Mouse (Mus musculus) midbrain, embryonic 14.5 days (tissue): ENCODE results near the gene Dohh. TPM values are rescaled to one million over a fixed set of nuclear protein-coding genes. Genes with fewer than 3 reads are reported as not detected.

Experiments
- ATAC-seq: fragments of 200-750 bp; cut with Nextera tagmentation; 2 replicates; pipeline ENCODE4 v1.8.0; 2017; ENCODE audit warnings: moderate number of reproducible peaks, moderate library complexity; ENCODE audit not compliant: low FRiP score, low TSS enrichment
- DNase-seq: peaks from one replicate; pipeline ENCODE4 v3.0.0-alpha.2; 2015
- H3K27ac ChIP-seq: fragments of 300-500 bp; sonication (generic); replicated peaks from 2 replicates; pipeline ENCODE4 v1.5.1; 2014; ENCODE audit warnings: mild to moderate bottlenecking, low read depth, low read length, moderate library complexity
- H3K27me3 ChIP-seq: fragments of 300-500 bp; sonication (generic); 2 replicates; pipeline ENCODE4 v1.6.1; 2014; ENCODE audit warnings: low read length, control low read depth, mixed read lengths; ENCODE audit not compliant: control insufficient read depth, insufficient read depth
- H3K36me3 ChIP-seq: fragments of 300-500 bp; sonication (generic); 2 replicates; pipeline ENCODE4 v1.6.1; 2014; ENCODE audit warnings: low read length, control low read depth; ENCODE audit not compliant: control insufficient read depth, insufficient read depth
- H3K4me1 ChIP-seq: fragments of 300-500 bp; sonication (generic); 2 replicates; pipeline ENCODE4 v1.6.1; 2014; ENCODE audit warnings: mild to moderate bottlenecking, antibody characterized with exemption, low read length, control low read depth; ENCODE audit not compliant: control insufficient read depth, insufficient read depth
- H3K4me2 ChIP-seq: fragments of 300-500 bp; sonication (generic); 2 replicates; pipeline ENCODE4 v1.6.1; 2014; ENCODE audit warnings: mild to moderate bottlenecking, low read length, moderate library complexity
- H3K4me3 ChIP-seq: fragments of 300-500 bp; sonication (generic); replicated peaks from 2 replicates; pipeline ENCODE4 v1.5.1; 2014; ENCODE audit warnings: low read depth, low read length
- H3K9ac ChIP-seq: fragments of 300-500 bp; sonication (generic); replicated peaks from 2 replicates; pipeline ENCODE4 v1.6.1; 2014; ENCODE audit warnings: mild to moderate bottlenecking, low read length, moderate library complexity
- H3K9me3 ChIP-seq: fragments of 300-500 bp; sonication (generic); 2 replicates; pipeline ENCODE4 v1.6.1; 2016; ENCODE audit warnings: low read length, control low read depth, mixed read lengths; ENCODE audit not compliant: control insufficient read depth
- WGBS: fragments of 180-500 bp; shearing (Covaris S2); extraction: QIAGEN DNeasy Blood & Tissue Kit; methylation state at CpG from one replicate; pipeline ENCODE4 v1.1.7; 2014; 5-methylcytosine and 5-hydroxymethylcytosine counted together
- polyA plus RNA-seq: library from polyadenylated mRNA; unstranded; fragments of >200 nt; fragmentation: Nextera tagmentation; extraction: Ambion mirVana; gene quantifications from 2 replicates; pipeline ENCODE4 v1.2.1, GENCODE M21; 2014

The Dohh gene
- polyA plus RNA-seq, 1 experiment from 2014 or later, result 59.5 TPM

- H3K36me3 ChIP-seq, result peaks cover 14% of the 10 kb centered on the region
- no peak overlapping the region for H3K4me2 ChIP-seq
- no peak overlapping the region for H3K27ac ChIP-seq
- peaks cover 9% of the 10 kb centered on the region; the same call in 1 of the 2 replicates for H3K4me1 ChIP-seq
- H3K9me3 ChIP-seq, result no peaks in the 10 kb centered on the region
- WGBS, result 83% methylated on average over 4 of the region's 4 CpGs
- DNase-seq, result no peak
- no peak for ATAC-seq
- no peaks in the 10 kb centered on the region for H3K27me3 ChIP-seq
- no peak overlapping the region for H3K9ac ChIP-seq
- H3K4me3 ChIP-seq, result no peak overlapping the region
These were observed 11.6 kb downstream of the Dohh start for GRCm38 (mm10) chr10:81395865-81396264.

GRCm38 (mm10) chr10:81396749-81397148 lies 12.5 kb downstream of the Dohh start:
- Histone ChIP-seq H3K4me1 (peaks cover 18% of the 10 kb centered on the region), H3K36me3 (peaks cover 14% of the 10 kb centered on the region), H3K27ac (no peak overlapping the region), H3K27me3 (no peaks in the 10 kb centered on the region), H3K4me3 (no peak overlapping the region), H3K9me3 (no peaks in the 10 kb centered on the region), H3K4me2 (no peak overlapping the region), H3K9ac (no peak overlapping the region)
- 46% methylated on average over 5 of the region's 5 CpGs for WGBS
- ATAC-seq (no peak), DNase-seq (no peak)

- Histone ChIP-seq H3K36me3 (peaks cover 20% of the 10 kb centered on the region), H3K27ac (no peak overlapping the region), H3K4me1 (peaks cover 27% of the 10 kb centered on the region), H3K4me3 (no peak overlapping the region), H3K4me2 (no peak overlapping the region), H3K27me3 (no peaks in the 10 kb centered on the region), H3K9me3 (no peaks in the 10 kb centered on the region), H3K9ac (no peak overlapping the region)
- no peak for ATAC-seq
- no peak for DNase-seq
- WGBS, result 68% methylated on average over 5 of the region's 5 CpGs
These were observed 15.1 kb downstream of the Dohh start for GRCm38 (mm10) chr10:81399296-81399695.

GRCm38 (mm10) chr10:81399798-81400308 lies 15.6 kb downstream of the Dohh start:
- Histone ChIP-seq H3K27me3 (no peaks in the 10 kb centered on the region), H3K9me3 (no peaks in the 10 kb centered on the region), H3K27ac (no peak overlapping the region), H3K9ac (no peak overlapping the region; the same call in 1 of the 2 replicates), H3K4me1 (peaks cover 27% of the 10 kb centered on the region), H3K4me2 (peak overlapping the region; percentile 27), H3K4me3 (no peak overlapping the region), H3K36me3 (peaks cover 26% of the 10 kb centered on the region)
- 83% methylated on average over 18 of the region's 18 CpGs for WGBS
- ATAC-seq, result no peak
- no peak for DNase-seq

- Histone ChIP-seq H3K9me3 (no peaks in the 10 kb centered on the region), H3K36me3 (peaks cover 27% of the 10 kb centered on the region), H3K4me1 (peaks cover 27% of the 10 kb centered on the region), H3K4me2 (peak overlapping the region; percentile 27), H3K4me3 (no peak overlapping the region), H3K27ac (peak overlapping the region; percentile 49), H3K27me3 (no peaks in the 10 kb centered on the region), H3K9ac (peak overlapping the region; percentile 16; the same call in 1 of the 2 replicates)
- DNase-seq (no peak), ATAC-seq (no peak)
- WGBS, result 55% methylated on average over 22 of the region's 22 CpGs
These were observed 16.4 kb downstream of the Dohh start for GRCm38 (mm10) chr10:81400371-81401204.

- Histone ChIP-seq H3K36me3 (peaks cover 31% of the 10 kb centered on the region), H3K27ac (peak overlapping the region; percentile 80), H3K27me3 (no peaks in the 10 kb centered on the region), H3K4me1 (peaks cover 27% of the 10 kb centered on the region), H3K9me3 (no peaks in the 10 kb centered on the region), H3K4me2 (peak overlapping the region; percentile 27), H3K4me3 (no peak overlapping the region), H3K9ac (no peak overlapping the region)
- peak; percentile 53 for DNase-seq
- no peak for ATAC-seq
- 34% methylated on average over 10 of the region's 10 CpGs for WGBS
These were observed 16.9 kb downstream of the Dohh start for GRCm38 (mm10) chr10:81401205-81401520.

- H3K27me3 ChIP-seq, result peaks cover 2% of the 10 kb centered on the region; the same call in 1 of the 2 replicates
- H3K4me3 ChIP-seq, result no peak overlapping the region
- peak overlapping the region; percentile 24 for H3K4me2 ChIP-seq
- H3K36me3 ChIP-seq, result peaks cover 33% of the 10 kb centered on the region
- ATAC-seq, result peak; percentile 62
- WGBS, result 6% methylated on average over 18 of the region's 18 CpGs
- DNase-seq, result peak; percentile 81
- H3K27ac ChIP-seq, result peak overlapping the region; percentile 80
- H3K9ac ChIP-seq, result no peak overlapping the region
- no peaks in the 10 kb centered on the region for H3K9me3 ChIP-seq
- peaks cover 32% of the 10 kb centered on the region for H3K4me1 ChIP-seq
These were observed 17.4 kb downstream of the Dohh start for GRCm38 (mm10) chr10:81401521-81402226.

- ATAC-seq (0 out of 2 replicates have a peak, but pooled peaks have one; percentile 1), DNase-seq (no peak)
- Histone ChIP-seq H3K9ac (peak overlapping the region; percentile 26; the same call in 1 of the 2 replicates), H3K9me3 (no peaks in the 10 kb centered on the region), H3K4me2 (peak overlapping the region; percentile 24), H3K4me1 (peaks cover 38% of the 10 kb centered on the region), H3K27me3 (peaks cover 8% of the 10 kb centered on the region; the same call in 1 of the 2 replicates), H3K4me3 (no peak overlapping the region), H3K27ac (peak overlapping the region; percentile 80), H3K36me3 (peaks cover 39% of the 10 kb centered on the region)
- WGBS, result 11% methylated on average over 7 of the region's 7 CpGs
These were observed 18.1 kb downstream of the Dohh start for GRCm38 (mm10) chr10:81402227-81402765.
